Mouse (Mus musculus) midbrain, embryonic 12.5 days (tissue): ENCODE measurements around the gene Hoxd11. TPM values are rescaled to one million over a fixed set of nuclear protein-coding genes. Genes with fewer than 3 reads are reported as not detected.

Experiments
- ATAC-seq: fragments of 200-750 bp; cut with Nextera tagmentation; 2 replicates; pipeline ENCODE4 v1.8.0; 2017; ENCODE audit warnings: low read depth, moderate TSS enrichment, moderate library complexity; ENCODE audit not compliant: low FRiP score
- H3K27ac ChIP-seq: fragments of 300-500 bp; sonication (generic); replicated peaks from 2 replicates; pipeline ENCODE4 v1.5.1; 2016; ENCODE audit warnings: mild to moderate bottlenecking
- H3K27me3 ChIP-seq: fragments of 300-500 bp; sonication (generic); 2 replicates; pipeline ENCODE4 v1.6.1; 2016; ENCODE audit warnings: mild to moderate bottlenecking
- H3K36me3 ChIP-seq: fragments of 300-500 bp; sonication (generic); 2 replicates; pipeline ENCODE4 v1.6.1; 2016
- H3K4me1 ChIP-seq: fragments of 300-500 bp; sonication (generic); 2 replicates; pipeline ENCODE4 v1.6.1; 2016
- H3K4me2 ChIP-seq: fragments of 300-500 bp; sonication (generic); replicated peaks from 2 replicates; pipeline ENCODE4 v1.6.1; 2016; ENCODE audit warnings: mild to moderate bottlenecking, moderate library complexity
- H3K4me3 ChIP-seq: fragments of 300-500 bp; sonication (generic); 2 replicates; pipeline ENCODE4 v1.5.1; 2016; ENCODE audit warnings: mild to moderate bottlenecking
- H3K9ac ChIP-seq: fragments of 300-500 bp; sonication (generic); replicated peaks from 2 replicates; pipeline ENCODE4 v1.6.1; 2016; ENCODE audit warnings: mild to moderate bottlenecking, moderate library complexity
- H3K9me3 ChIP-seq: fragments of 300-500 bp; sonication (generic); 2 replicates; pipeline ENCODE4 v1.6.1; 2016; ENCODE audit warnings: mild to moderate bottlenecking
- WGBS: fragments of 180-500 bp; shearing (Covaris S2); methylation state at CpG from one replicate; pipeline ENCODE4 v1.1.7; 2016; 5-methylcytosine and 5-hydroxymethylcytosine counted together
- polyA plus RNA-seq: library from polyadenylated mRNA; unstranded; fragments of >200 nt; fragmentation: Nextera tagmentation; extraction: Ambion mirVana; gene quantifications from 2 replicates; pipeline ENCODE4 v1.2.1, GENCODE M21; 2016

The Hoxd11 gene
- polyA plus RNA-seq, 1 experiment from 2014 or later: not detected

- no peak overlapping the region for H3K27ac ChIP-seq
- H3K36me3 ChIP-seq: no peaks in the 10 kb centered on the region
- H3K4me2 ChIP-seq: no peak overlapping the region
- H3K27me3 ChIP-seq: peaks cover 99% of the 10 kb centered on the region
- no peak for ATAC-seq
- H3K4me3 ChIP-seq: no peak overlapping the region
- H3K9ac ChIP-seq: no peak overlapping the region
- no peaks in the 10 kb centered on the region for H3K9me3 ChIP-seq
- H3K4me1 ChIP-seq: peaks cover 8% of the 10 kb centered on the region
- WGBS: 6% methylated on average over 2 of the region's 2 CpGs
Observed at GRCm38 (mm10) chr2:74677106-74677505, 2.3 kb upstream of the Hoxd11 start.

GRCm38 (mm10) chr2:74679596-74679971, 227 bp downstream of the Hoxd11 start:
- Histone ChIP-seq H3K9ac (no peak overlapping the region), H3K4me3 (no peak overlapping the region), H3K4me2 (no peak overlapping the region), H3K4me1 (peaks cover 10% of the 10 kb centered on the region), H3K9me3 (no peaks in the 10 kb centered on the region), H3K27me3 (peaks cover 99% of the 10 kb centered on the region), H3K27ac (no peak overlapping the region), H3K36me3 (no peaks in the 10 kb centered on the region)
- 1% methylated on average over 26 of the region's 26 CpGs for WGBS
- no peak for ATAC-seq

GRCm38 (mm10) chr2:74679980-74680379, 623 bp downstream of the Hoxd11 start:
- WGBS: under 1% methylated on average over 23 of the region's 23 CpGs
- Histone ChIP-seq H3K36me3 (no peaks in the 10 kb centered on the region), H3K9ac (no peak overlapping the region), H3K4me1 (peaks cover 10% of the 10 kb centered on the region), H3K9me3 (no peaks in the 10 kb centered on the region), H3K4me3 (no peak overlapping the region), H3K4me2 (no peak overlapping the region), H3K27me3 (peaks cover 99% of the 10 kb centered on the region), H3K27ac (no peak overlapping the region)
- no peak for ATAC-seq

- Histone ChIP-seq H3K27ac (no peak overlapping the region), H3K9ac (no peak overlapping the region), H3K36me3 (no peaks in the 10 kb centered on the region), H3K27me3 (peaks cover 98% of the 10 kb centered on the region), H3K9me3 (no peaks in the 10 kb centered on the region), H3K4me3 (no peak overlapping the region), H3K4me1 (peaks cover 10% of the 10 kb centered on the region), H3K4me2 (no peak overlapping the region)
- no peak for ATAC-seq
- whole genome bisulfite sequencing: 2% methylated on average over 21 of the region's 21 CpGs
Observed at GRCm38 (mm10) chr2:74680561-74681398, 1.4 kb downstream of the Hoxd11 start.

- H3K4me1 ChIP-seq: peaks cover 10% of the 10 kb centered on the region
- WGBS: under 1% methylated on average over 78 of the region's 78 CpGs
- no peaks in the 10 kb centered on the region for H3K36me3 ChIP-seq
- peak overlapping the region; percentile 17; the same call in 1 of the 2 replicates for H3K4me3 ChIP-seq
- H3K27me3 ChIP-seq: peaks cover 94% of the 10 kb centered on the region
- H3K4me2 ChIP-seq: peak overlapping the region; percentile 27
- H3K9ac ChIP-seq: no peak overlapping the region
- H3K27ac ChIP-seq: no peak overlapping the region
- no peaks in the 10 kb centered on the region for H3K9me3 ChIP-seq
- ATAC-seq: 0 out of 2 replicates have a peak, but pooled peaks have one; percentile 16
Observed at GRCm38 (mm10) chr2:74681594-74682531, 2.5 kb downstream of the Hoxd11 start.

- no peak for ATAC-seq
Observed at GRCm38 (mm10) chr2:74682796-74683195, 3.4 kb downstream of the Hoxd11 start.

GRCm38 (mm10) chr2:74683471-74683951, 4.2 kb downstream of the Hoxd11 start:
- H3K9me3 ChIP-seq: no peaks in the 10 kb centered on the region
- peaks cover 10% of the 10 kb centered on the region for H3K4me1 ChIP-seq
- H3K27ac ChIP-seq: no peak overlapping the region
- ATAC-seq: no peak
- H3K4me2 ChIP-seq: no peak overlapping the region
- under 1% methylated on average over 18 of the region's 18 CpGs for WGBS
- H3K4me3 ChIP-seq: no peak overlapping the region
- H3K27me3 ChIP-seq: peaks cover 93% of the 10 kb centered on the region
- no peak overlapping the region for H3K9ac ChIP-seq
- no peaks in the 10 kb centered on the region for H3K36me3 ChIP-seq

More at GRCm38 (mm10) chr2:74682796-74683195, 3.4 kb downstream of the Hoxd11 start:
- H3K27me3 ChIP-seq: peaks cover 95% of the 10 kb centered on the region
- H3K4me3 ChIP-seq: peak overlapping the region; percentile 17
- H3K4me1 ChIP-seq: peaks cover 10% of the 10 kb centered on the region
- H3K27ac ChIP-seq: no peak overlapping the region
- H3K36me3 ChIP-seq: no peaks in the 10 kb centered on the region
- H3K9ac ChIP-seq: no peak overlapping the region
- H3K4me2 ChIP-seq: peak overlapping the region; percentile 18; the same call in 1 of the 2 replicates
- WGBS: 1% methylated on average over 51 of the region's 51 CpGs
- H3K9me3 ChIP-seq: no peaks in the 10 kb centered on the region

- Histone ChIP-seq H3K9me3 (no peaks in the 10 kb centered on the region), H3K9ac (no peak overlapping the region), H3K36me3 (no peaks in the 10 kb centered on the region), H3K4me1 (peaks cover 10% of the 10 kb centered on the region), H3K4me2 (no peak overlapping the region), H3K4me3 (no peak overlapping the region), H3K27me3 (peaks cover 93% of the 10 kb centered on the region), H3K27ac (no peak overlapping the region)
- under 1% methylated on average over 12 of the region's 12 CpGs for WGBS
- no peak for ATAC-seq
Observed at GRCm38 (mm10) chr2:74684106-74684505, 4.7 kb downstream of the Hoxd11 start.

- ATAC-seq: no peak
- H3K9ac ChIP-seq: no peak overlapping the region
- peaks cover 10% of the 10 kb centered on the region for H3K4me1 ChIP-seq
- no peak overlapping the region for H3K27ac ChIP-seq
- 11% methylated on average over 4 of the region's 4 CpGs for WGBS
- no peak overlapping the region for H3K4me2 ChIP-seq
- H3K9me3 ChIP-seq: no peaks in the 10 kb centered on the region
- no peak overlapping the region for H3K4me3 ChIP-seq
- no peaks in the 10 kb centered on the region for H3K36me3 ChIP-seq
- H3K27me3 ChIP-seq: peaks cover 93% of the 10 kb centered on the region
Observed at GRCm38 (mm10) chr2:74685059-74685603, 5.8 kb downstream of the Hoxd11 start.

- H3K27ac ChIP-seq: no peak overlapping the region
- 5% methylated on average over 17 of the region's 17 CpGs for WGBS
- peaks cover 10% of the 10 kb centered on the region for H3K4me1 ChIP-seq
- no peak overlapping the region for H3K4me3 ChIP-seq
- no peak overlapping the region for H3K9ac ChIP-seq
- H3K36me3 ChIP-seq: no peaks in the 10 kb centered on the region
- H3K9me3 ChIP-seq: no peaks in the 10 kb centered on the region
- H3K4me2 ChIP-seq: no peak overlapping the region
- peaks cover 89% of the 10 kb centered on the region for H3K27me3 ChIP-seq
- no peak for ATAC-seq
Observed at GRCm38 (mm10) chr2:74686301-74686987, 7.1 kb downstream of the Hoxd11 start.

- H3K4me3 ChIP-seq: no peak overlapping the region
- H3K27ac ChIP-seq: no peak overlapping the region
- no peak overlapping the region for H3K9ac ChIP-seq
- 1% methylated on average over 27 of the region's 27 CpGs for WGBS
- H3K4me2 ChIP-seq: no peak overlapping the region
- H3K36me3 ChIP-seq: no peaks in the 10 kb centered on the region
- H3K4me1 ChIP-seq: peaks cover 6% of the 10 kb centered on the region
- ATAC-seq: no peak
- H3K27me3 ChIP-seq: peaks cover 89% of the 10 kb centered on the region
- no peaks in the 10 kb centered on the region for H3K9me3 ChIP-seq
Observed at GRCm38 (mm10) chr2:74686988-74687697, 7.8 kb downstream of the Hoxd11 start.
